Mouse (Mus musculus) liver, postnatal 0 days (tissue): Measurements from ENCODE around the gene Vps11. TPM values are rescaled to one million over a fixed set of nuclear protein-coding genes. Genes with fewer than 3 reads are reported as not detected.

Source experiments
- ATAC-seq: fragments of 200-750 bp; cut with Nextera tagmentation; 2 replicates; pipeline ENCODE4 v1.8.0; 2017; ENCODE audit warnings: mild to moderate bottlenecking, moderate library complexity
- DNase-seq: peaks from one replicate; pipeline ENCODE4 v3.0.0-alpha.2; 2016
- H3K27ac ChIP-seq: fragments of 300-500 bp; sonication (generic); 2 replicates; pipeline ENCODE4 v1.5.1; 2014; ENCODE audit warnings: antibody characterized with exemption, moderate library complexity, mild to moderate bottlenecking, low read depth
- H3K27me3 ChIP-seq: fragments of 300-500 bp; sonication (generic); 2 replicates; pipeline ENCODE4 v1.6.1; 2014; ENCODE audit warnings: low read length, control low read depth, mixed read lengths; ENCODE audit not compliant: insufficient read depth
- H3K36me3 ChIP-seq: fragments of 300-500 bp; sonication (generic); replicated peaks from 2 replicates; pipeline ENCODE4 v1.6.1; 2014; ENCODE audit warnings: mild to moderate bottlenecking, control low read depth, low read length, moderate library complexity, mixed read lengths; ENCODE audit not compliant: insufficient read depth
- H3K4me1 ChIP-seq: fragments of 300-500 bp; sonication (generic); 2 replicates; pipeline ENCODE4 v1.6.1; 2014; ENCODE audit warnings: antibody characterized with exemption, mild to moderate bottlenecking, control low read depth; ENCODE audit not compliant: insufficient read depth
- H3K4me2 ChIP-seq: fragments of 300-500 bp; sonication (generic); 2 replicates; pipeline ENCODE4 v1.6.1; 2014; ENCODE audit warnings: low read depth, mild to moderate bottlenecking, low read length, moderate library complexity, mixed read lengths
- H3K4me3 ChIP-seq: fragments of 300-500 bp; sonication (generic); 2 replicates; pipeline ENCODE4 v1.5.1; 2014; ENCODE audit warnings: low read depth, low read length
- H3K9ac ChIP-seq: fragments of 300-500 bp; sonication (generic); replicated peaks from 2 replicates; pipeline ENCODE4 v1.6.1; 2014; ENCODE audit warnings: mild to moderate bottlenecking, moderate library complexity
- H3K9me3 ChIP-seq: fragments of 300-500 bp; sonication (generic); 2 replicates; pipeline ENCODE4 v1.6.1; 2016; ENCODE audit warnings: mild to moderate bottlenecking, control low read depth, low read length, mixed read lengths
- CTCF ChIP-seq: sonication (generic); IDR thresholded peaks from 2 replicates; pipeline ENCODE4 v1.5.1; 2016; ENCODE audit warnings: antibody characterized with exemption, low read depth
- EP300 ChIP-seq: IDR thresholded peaks from 2 replicates; pipeline ENCODE4 v1.6.1; 2016; ENCODE audit warnings: antibody characterized with exemption, low read depth, mild to moderate bottlenecking
- WGBS: fragments of 180-500 bp; shearing (Covaris S2); extraction: QIAGEN DNeasy Blood & Tissue Kit; methylation state at CpG from one replicate; pipeline ENCODE4 v1.1.7; 2014; ENCODE audit not compliant: insufficient replicate concordance; 5-methylcytosine and 5-hydroxymethylcytosine counted together
- polyA plus RNA-seq: library from polyadenylated mRNA; unstranded; fragments of >200 nt; fragmentation: Nextera tagmentation; extraction: Ambion mirVana; gene quantifications from 2 replicates; pipeline ENCODE4 v1.2.1, GENCODE M21; 2015

Gene Vps11
- polyA plus RNA-seq, 1 experiment from 2014 or later, result 13.3 TPM

GRCm38 (mm10) chr9:44334396-44335330, 26.8 kb downstream of the Vps11 start, which contains the start of gene H2afx:
Gene H2afx, plus strand, starts transcription at chr9:44334694.
- under 1% methylated on average over 91 of the region's 91 CpGs for WGBS
- no peaks in the 10 kb centered on the region for H3K27me3 ChIP-seq
- H3K27ac ChIP-seq, result peak within 1 kb of the TSS; percentile 95
- H3K4me3 ChIP-seq, result peak within 1 kb of the TSS; percentile 79
- H3K36me3 ChIP-seq, result peaks cover 68% of the 10 kb centered on the region
- H3K4me2 ChIP-seq, result peak within 1 kb of the TSS; percentile 79
- no peaks in the 10 kb centered on the region for H3K9me3 ChIP-seq
- TF ChIP-seq EP300 (peak; percentile 86), CTCF (peak; percentile 67)
- DNase-seq (peak; percentile 98), ATAC-seq (peak; percentile 87)
- H3K9ac ChIP-seq, result peak within 1 kb of the TSS; percentile 93
- H3K4me1 ChIP-seq, result peaks cover 20% of the 10 kb centered on the region

GRCm38 (mm10) chr9:44332918-44333638, 28.4 kb downstream of the Vps11 start:
- 91% methylated on average over 13 of the region's 13 CpGs for WGBS
- Histone ChIP-seq H3K4me3 (peak overlapping the region; percentile 79), H3K9ac (no peak overlapping the region; the same call in 1 of the 2 replicates), H3K27ac (peak overlapping the region; percentile 76; the same call in 1 of the 2 replicates), H3K27me3 (no peaks in the 10 kb centered on the region), H3K4me1 (peaks cover 20% of the 10 kb centered on the region), H3K9me3 (no peaks in the 10 kb centered on the region), H3K4me2 (peak overlapping the region; percentile 54), H3K36me3 (peaks cover 54% of the 10 kb centered on the region)
- TF ChIP-seq EP300 (no peak), CTCF (no peak)
- DNase-seq (no peak), ATAC-seq (no peak)

DNA sequence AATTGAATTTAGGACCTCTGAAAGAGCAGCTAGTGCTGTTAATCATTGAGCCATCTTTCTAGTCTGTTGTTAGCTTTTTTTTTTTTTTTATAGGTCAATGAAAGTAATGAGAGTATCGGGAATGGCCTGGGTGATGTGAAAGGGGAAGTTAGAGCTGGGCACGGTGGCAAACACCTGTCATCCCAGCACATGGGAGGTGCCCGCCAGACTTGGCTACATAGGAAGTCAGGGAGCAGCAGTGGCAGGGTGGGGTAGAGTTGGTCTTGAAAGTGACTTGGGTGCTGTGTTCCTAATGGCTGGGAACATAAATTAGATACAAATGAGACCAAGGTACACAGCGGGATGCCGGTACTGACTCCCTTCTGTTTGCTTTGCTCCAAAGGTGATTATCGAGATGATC, 30.7 kb downstream of the Vps11 start:
- no peak overlapping the region for H3K9ac ChIP-seq
- H3K4me3 ChIP-seq, result no peak overlapping the region
- ATAC-seq, result no peak
- DNase-seq, result no peak
- peaks cover 38% of the 10 kb centered on the region for H3K36me3 ChIP-seq
- H3K9me3 ChIP-seq, result no peaks in the 10 kb centered on the region
- no peak overlapping the region for H3K27ac ChIP-seq
- WGBS, result 81% methylated on average over 6 of the region's 6 CpGs
- H3K27me3 ChIP-seq, result no peaks in the 10 kb centered on the region
- no peak overlapping the region for H3K4me2 ChIP-seq
- TF ChIP-seq CTCF (no peak), EP300 (no peak)
- H3K4me1 ChIP-seq, result peaks cover 20% of the 10 kb centered on the region

- WGBS, result 89% methylated on average over 5 of the region's 5 CpGs
- Histone ChIP-seq H3K9me3 (no peaks in the 10 kb centered on the region), H3K27ac (0 out of 2 replicates have a peak overlapping the region, but pooled peaks have one; percentile 3), H3K36me3 (peaks cover 28% of the 10 kb centered on the region), H3K4me3 (peak overlapping the region; percentile 86; the same call in 1 of the 2 replicates), H3K9ac (peak overlapping the region; percentile 90; the same call in 1 of the 2 replicates), H3K4me1 (peaks cover 12% of the 10 kb centered on the region), H3K27me3 (no peaks in the 10 kb centered on the region), H3K4me2 (peak overlapping the region; percentile 87)
- DNase-seq (no peak), ATAC-seq (no peak)
- no peak for TF ChIP-seq CTCF
- TF ChIP-seq EP300, result no peak
These were observed 33.5 kb downstream of the Vps11 start for GRCm38 (mm10) chr9:44327926-44328325.

GRCm38 (mm10) chr9:44327064-44327711, 34.3 kb downstream of the Vps11 start:
- Histone ChIP-seq H3K36me3 (peaks cover 21% of the 10 kb centered on the region), H3K27ac (peak overlapping the region; percentile 93), H3K9me3 (no peaks in the 10 kb centered on the region), H3K27me3 (no peaks in the 10 kb centered on the region), H3K4me3 (peak overlapping the region; percentile 86), H3K4me2 (peak overlapping the region; percentile 87), H3K9ac (peak overlapping the region; percentile 90), H3K4me1 (peaks cover 12% of the 10 kb centered on the region)
- 1% methylated on average over 22 of the region's 22 CpGs for WGBS
- ATAC-seq, result no peak
- TF ChIP-seq CTCF (no peak), EP300 (no peak)
- peak; percentile 37 for DNase-seq
